Mouse (Mus musculus) telencephalon, adult 2 months (tissue): Measurements from ENCODE around the gene Mta2.
"Not testable (repeated sequence)": the region's sequence is repeated elsewhere in the genome, so short reads cannot be mapped to it uniquely, and the experiment has no call there.

Source experiments
- DNase-seq: peaks from one replicate; pipeline ENCODE4 v3.0.0-alpha.2; 2011; ENCODE audit warnings: low read depth, low spot score

Mta2 gene

DNA sequence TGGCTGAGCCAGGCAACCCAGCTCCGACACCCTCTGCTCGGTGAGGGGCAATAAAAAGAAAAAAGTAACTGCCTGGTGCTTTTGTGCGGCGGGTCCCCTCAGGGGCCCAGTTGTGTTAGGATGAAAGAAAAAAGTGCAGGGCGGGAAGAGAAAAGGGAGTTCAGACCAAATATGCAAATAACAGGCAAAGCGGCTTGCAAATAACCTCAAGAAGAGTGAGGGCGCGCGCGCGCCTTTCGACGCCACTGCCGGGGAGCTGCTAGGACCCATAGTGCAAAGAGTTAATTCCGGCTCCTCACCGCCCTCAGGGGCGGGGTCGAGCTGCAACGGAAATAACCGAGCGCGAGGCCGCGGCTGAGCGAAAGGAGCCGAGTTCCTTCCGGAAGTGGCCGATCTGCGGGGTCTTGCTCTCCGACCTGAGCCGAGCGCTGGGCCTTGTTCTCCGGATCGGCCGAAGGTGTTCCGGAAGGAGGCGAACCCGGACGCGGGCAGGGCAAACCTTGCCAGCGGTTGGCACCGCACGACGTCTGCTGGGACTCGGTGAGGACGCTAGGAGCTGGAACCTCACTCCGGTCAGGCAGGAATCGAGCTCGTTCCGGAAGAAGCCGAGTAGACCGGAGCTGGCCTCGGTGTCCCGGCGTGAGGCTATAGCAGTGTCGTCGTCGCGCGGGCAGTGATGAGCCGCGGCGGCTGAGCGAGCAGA, at the start of gene Mta2:
TSS of gene Mta2 (plus strand) at position 361 of the 703 bp plus-strand sequence.
- DNase-seq = peak; percentile 92

- peak; percentile 87 for DNase-seq
Measured at GRCm38 (mm10) chr19:8892829-8893766, 48.6 kb upstream of the Mta2 start, which contains the start of gene Ints5. TSS of gene Ints5 (plus strand) at chr19:8893005.

- DNase-seq = no peak
Measured at GRCm38 (mm10) chr19:8895397-8895960, 46.2 kb upstream of the Mta2 start.

GRCm38 (mm10) chr19:8896231-8896630, 45.4 kb upstream of the Mta2 start:
- not testable (repeated sequence) for DNase-seq

GRCm38 (mm10) chr19:8897211-8897864, 44.3 kb upstream of the Mta2 start:
- DNase-seq = not testable (repeated sequence)

DNA sequence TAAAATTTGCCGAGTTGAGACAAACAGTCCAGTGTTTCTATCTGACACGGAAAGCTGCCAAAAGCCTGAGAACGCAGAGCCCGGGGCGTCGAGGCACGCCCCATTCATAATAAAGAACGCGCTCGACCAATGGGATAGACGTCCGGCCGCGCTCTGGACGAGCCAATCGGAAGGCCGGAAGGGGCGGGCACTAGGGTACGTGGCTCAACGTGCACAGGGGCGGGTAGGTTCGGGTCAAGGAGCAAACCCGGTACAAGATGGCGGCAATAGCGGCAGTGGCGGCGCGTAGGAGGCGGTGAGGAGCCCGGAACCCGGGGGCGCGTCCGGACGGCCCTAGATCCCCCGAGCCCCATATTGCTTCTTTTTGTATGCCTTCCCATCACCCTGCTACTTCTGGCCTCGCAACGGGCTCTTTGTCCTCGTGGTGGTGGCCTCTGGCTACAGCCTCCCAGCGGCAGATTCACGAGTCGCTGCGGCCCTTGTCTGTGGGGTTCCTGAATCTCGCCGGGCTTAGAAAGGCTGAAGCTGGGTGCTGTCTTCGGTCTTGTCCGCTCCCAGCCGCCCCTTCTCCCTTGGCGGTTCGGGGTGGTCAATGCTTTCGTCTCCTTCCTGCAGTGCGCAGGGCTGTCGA, 43.7 kb upstream of the Mta2 start, which contains the start of gene Ganab:
TSS of gene Ganab (plus strand) at position 207 of the 631 bp plus-strand sequence.
- peak; percentile 92 for DNase-seq

- DNase-seq = no peak
Measured at GRCm38 (mm10) chr19:8898576-8898975, 43.1 kb upstream of the Mta2 start.

- no peak for DNase-seq
Measured at GRCm38 (mm10) chr19:8899079-8899478, 42.6 kb upstream of the Mta2 start.

- no peak for DNase-seq
Measured at GRCm38 (mm10) chr19:8903412-8903811, 38.3 kb upstream of the Mta2 start.

DNA sequence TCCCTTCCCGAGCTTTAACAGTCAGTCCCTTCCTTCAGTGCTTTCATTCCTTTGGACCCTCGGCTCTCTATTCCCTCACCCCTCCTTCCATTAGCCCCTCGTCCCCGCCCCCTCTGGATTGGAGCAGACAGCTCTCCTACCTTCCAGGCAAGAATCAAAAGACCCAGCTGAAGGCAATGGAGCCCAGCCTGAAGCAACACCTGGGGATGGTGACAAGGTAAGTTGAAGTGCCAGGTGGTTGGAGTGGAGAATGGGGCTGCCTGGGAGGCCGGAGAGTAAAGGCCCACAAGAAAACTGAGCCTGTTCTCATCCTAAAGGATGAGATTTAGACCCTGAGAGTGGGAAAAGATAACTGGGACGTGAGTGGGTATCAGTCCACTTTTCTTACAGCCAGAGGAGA, 33.1 kb upstream of the Mta2 start:
- DNase-seq = no peak

- no peak for DNase-seq
Measured at GRCm38 (mm10) chr19:8911810-8912209, 29.9 kb upstream of the Mta2 start.

DNA sequence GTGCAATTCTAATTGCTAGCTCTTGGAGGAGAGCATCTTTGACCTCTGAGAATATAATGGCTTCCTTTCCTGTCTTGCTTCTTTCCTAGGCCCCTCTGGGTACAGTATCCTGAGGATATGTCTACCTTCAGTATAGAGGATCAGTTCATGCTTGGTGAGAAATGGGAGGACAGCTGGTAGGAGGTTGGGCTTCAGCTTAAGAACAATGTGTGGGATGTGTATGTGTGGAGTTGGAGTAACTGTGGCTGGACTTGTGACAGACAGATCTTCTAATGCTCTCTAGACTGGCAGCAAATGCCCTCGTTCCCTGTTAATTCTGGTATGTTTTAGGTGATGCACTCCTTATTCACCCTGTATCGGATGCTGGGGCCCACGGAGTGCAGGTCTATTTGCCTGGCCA, 27.5 kb upstream of the Mta2 start:
- DNase-seq = no peak

- no peak for DNase-seq
Measured at GRCm38 (mm10) chr19:8919000-8919399, 22.7 kb upstream of the Mta2 start.

DNA sequence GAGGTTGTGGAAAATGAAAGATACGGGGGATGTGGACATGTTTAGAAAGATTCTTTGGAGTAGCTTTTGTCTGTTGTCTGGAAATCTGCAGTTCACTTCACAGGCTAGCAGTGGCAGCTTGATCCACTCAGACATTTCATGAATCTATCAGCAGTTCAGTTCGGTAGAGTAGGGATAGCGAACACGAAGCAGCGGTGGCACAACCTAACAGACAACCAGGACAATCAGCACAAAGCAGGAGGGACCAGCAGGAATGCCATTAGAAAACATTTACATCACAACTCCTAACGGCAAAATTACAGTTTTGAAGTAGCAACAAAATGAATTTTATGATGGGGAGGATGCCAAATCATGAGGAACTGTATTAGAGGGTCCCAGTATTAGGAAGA, 22.0 kb upstream of the Mta2 start:
- no peak for DNase-seq

- peak; percentile 88 for DNase-seq
Measured at GRCm38 (mm10) chr19:8920073-8920736, 21.5 kb upstream of the Mta2 start, which contains the start of gene B3gat3. TSS of gene B3gat3 (plus strand) at chr19:8920374.

GRCm38 (mm10) chr19:8920836-8921291, 20.8 kb upstream of the Mta2 start:
- no peak for DNase-seq

DNA sequence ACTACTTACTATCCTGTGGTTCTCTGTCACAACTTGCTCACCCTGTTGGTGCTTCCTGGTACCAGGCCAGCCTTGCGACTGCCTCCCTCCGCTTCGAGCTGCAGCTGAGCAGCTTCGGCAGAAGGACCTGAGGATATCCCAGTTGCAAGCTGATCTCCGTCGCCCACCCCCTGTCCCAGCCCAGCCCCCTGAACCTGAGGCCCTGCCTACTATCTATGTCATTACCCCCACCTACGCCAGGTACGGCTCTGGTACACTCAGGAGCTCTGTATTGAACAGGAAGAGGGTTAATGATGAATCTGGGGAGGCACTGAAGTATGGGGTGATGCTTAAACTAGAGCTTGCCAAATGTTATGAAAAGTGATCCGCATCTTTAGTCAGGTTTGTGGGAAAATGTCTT, 19.9 kb upstream of the Mta2 start:
- no peak for DNase-seq

GRCm38 (mm10) chr19:8926766-8927165, 14.9 kb upstream of the Mta2 start:
- DNase-seq = no peak

GRCm38 (mm10) chr19:8927891-8928525, 13.7 kb upstream of the Mta2 start:
- no peak for DNase-seq

DNA sequence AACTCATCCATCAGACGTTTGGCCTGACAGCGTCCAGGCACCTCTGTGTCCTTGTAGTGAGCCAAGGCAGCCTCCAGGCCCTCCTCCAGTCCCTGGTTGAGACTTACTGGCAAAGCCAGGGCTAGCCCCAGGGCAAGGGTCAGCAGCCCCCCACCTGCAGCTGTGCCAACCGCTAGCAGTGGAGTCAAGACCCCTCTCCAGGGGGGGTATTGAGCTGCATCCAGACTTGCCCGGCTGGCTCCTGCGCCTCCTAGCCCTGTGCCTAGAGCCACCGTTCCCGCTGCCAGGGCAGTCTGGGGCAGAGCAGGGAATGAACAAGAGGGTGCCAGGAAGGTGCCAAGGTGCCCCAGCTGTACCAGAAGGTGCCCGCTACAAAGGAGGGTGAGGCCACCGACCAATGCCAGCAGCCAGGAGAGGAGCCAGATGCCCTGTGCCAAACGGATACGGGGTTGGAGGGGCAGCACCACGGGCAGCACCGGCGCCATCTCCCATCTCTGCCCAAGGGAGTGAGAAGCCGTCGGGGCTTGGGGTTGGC, 12.9 kb upstream of the Mta2 start:
- no peak for DNase-seq
